Mouse (Mus musculus) cerebral cortex, adult 2 months (tissue): ENCODE measurements around the gene Krt82.

Source experiments
- WGBS: fragments of 180-500 bp; shearing (Covaris S2); methylation state at CpG from one replicate; pipeline ENCODE4 v1.1.7; 2018; 5-methylcytosine and 5-hydroxymethylcytosine counted together

The Krt82 gene

DNA sequence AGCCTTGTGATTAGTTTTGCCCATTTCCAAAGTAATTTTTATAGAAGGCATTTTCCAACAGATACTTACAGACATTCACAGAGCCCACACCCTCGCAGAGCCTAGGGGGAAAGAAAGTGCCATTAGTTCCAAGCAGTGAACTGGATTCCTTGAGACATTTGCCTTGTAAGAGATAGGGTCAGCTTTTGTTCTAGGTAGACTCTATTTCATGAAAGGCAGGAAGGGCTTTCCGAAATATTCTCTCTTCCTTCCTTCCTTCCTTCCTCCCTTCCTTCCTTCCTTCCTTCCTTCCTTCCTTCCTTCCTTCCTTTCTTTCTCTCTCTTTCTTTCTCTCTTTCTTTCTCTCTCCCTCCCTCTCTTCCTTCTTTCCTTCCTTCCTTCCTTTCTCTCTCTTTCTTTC is 33.3 kb downstream of the Krt82 start, which contains the start of gene Gm49425:
Gene Gm49425, minus strand, starts transcription at position 101 of the 400 bp plus-strand sequence.
- WGBS: 76% methylated on average over 2 of the region's 2 CpGs

DNA sequence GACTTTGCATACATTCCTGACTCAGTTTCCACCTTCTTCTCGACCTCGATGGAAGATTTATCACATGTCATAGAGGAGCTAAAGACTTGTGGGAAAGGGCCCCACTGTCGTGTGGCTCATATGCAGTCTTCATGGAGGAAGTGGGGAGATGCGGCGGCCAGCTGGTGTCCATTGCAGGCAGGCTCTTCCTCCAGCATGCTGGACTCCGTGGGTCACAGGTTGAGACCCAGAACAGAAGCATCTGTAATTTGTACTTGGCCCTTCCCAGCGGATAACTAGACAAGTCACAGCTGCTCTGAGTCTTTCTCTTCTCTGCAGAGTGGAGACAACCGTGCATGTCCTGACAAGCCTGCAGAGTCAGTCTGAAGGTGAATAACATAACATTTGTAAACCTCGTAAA is 42.2 kb downstream of the Krt82 start:
- WGBS: 85% methylated on average over 9 of the region's 9 CpGs

DNA sequence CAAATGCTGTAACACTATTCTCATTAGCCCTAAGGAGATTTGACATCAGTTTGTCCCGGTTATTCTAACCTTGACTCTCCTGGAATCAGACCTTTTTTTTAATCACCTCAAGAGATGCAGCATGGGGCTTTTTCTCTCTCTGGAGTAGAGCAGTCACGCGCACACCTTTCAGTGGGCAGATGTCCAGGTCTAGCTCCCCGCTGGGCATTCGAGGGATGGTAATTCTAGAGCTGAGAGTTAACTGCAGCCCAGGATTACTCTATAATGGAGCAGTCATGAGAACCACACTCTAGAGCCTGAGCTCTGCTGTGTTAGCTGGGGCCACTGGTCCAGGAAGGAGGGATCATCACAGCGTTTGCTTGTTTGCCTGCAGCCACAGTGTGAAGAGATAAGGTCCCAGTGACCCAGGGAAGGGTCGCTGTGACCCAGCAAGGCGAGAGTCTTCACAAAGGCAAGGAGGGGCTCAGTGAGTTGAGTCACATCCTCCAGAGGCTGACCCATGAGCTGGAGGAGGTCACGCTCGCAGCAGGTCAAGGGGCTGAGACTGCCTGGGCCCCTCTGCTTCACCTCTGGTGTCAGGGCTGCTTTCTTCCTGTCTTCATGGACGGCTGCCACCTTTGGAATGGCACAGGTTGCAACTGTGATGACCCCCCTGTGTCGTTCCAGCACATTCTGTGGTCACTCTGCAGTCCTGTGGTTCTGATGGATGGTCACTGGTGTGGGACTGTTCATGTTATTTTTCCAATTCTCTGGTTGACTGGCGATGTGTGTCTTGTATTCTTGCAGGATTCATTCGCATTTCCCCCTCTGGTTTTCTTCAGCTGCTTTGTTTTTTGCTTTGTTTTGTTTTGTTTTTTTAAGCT is 43.3 kb downstream of the Krt82 start:
- WGBS: 72% methylated on average over 14 of the region's 14 CpGs

DNA sequence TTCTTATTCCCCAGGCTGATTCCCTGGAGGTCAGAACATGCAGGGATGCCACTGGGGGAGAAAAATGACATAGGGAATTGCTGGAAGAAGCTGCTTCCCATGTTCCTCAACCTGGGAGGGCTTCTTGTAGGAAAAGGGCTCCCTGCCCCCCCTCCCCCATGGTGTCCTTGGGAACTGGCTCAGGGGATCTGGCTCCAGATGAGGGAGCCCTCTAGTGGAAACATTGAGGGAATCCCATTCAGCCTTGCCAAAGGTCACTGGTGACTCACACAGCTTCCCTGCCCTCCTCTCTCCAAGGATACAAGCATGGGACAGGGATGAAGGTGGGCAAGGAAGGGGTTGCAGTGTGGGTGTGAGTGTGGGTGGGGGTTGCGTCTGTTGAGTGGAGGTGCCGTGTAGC is 53.3 kb downstream of the Krt82 start:
- 69% methylated on average over 2 of the region's 2 CpGs for WGBS

DNA sequence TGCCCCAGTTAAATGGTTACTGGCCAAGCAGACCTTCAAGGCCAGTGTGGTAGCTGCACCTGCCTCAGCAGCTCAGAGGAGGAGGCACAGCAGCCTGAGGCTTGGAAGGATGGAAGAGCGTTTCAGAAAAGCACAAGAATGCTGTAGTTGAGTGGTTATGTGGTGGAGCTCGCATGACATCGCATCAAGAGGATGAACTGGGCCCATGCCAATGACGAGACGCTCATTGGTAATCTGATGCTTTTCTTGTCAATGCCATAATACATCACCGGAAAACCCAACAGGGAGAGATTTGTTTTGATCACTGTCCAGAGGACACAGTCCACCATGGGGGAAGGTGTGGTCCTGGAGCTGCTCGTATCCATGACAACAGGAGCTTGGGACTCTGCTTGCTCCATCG is 55.2 kb downstream of the Krt82 start:
- 94% methylated on average over 8 of the region's 8 CpGs for WGBS

DNA sequence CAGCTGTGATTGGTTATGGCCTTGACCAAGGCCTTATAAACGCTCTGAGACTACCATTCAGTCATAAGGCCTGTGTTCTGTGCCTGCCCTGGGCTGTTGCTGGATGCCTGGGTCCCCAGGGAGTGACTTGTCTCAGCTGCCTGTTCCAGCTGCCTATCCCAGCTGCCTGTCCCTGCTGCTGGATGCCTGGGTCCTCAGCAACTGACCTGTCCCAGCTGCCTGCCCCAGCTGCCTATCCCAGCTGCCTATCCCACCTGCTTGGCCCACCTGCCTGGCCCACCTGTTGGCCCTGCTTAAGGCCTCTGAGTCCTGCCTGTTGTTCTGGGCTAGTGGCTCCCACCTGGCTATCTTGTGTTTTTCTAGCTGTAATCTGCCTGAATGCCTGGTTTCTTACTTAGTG is 56.3 kb downstream of the Krt82 start:
- WGBS: 62% methylated on average over 1 of the region's 1 CpGs

DNA sequence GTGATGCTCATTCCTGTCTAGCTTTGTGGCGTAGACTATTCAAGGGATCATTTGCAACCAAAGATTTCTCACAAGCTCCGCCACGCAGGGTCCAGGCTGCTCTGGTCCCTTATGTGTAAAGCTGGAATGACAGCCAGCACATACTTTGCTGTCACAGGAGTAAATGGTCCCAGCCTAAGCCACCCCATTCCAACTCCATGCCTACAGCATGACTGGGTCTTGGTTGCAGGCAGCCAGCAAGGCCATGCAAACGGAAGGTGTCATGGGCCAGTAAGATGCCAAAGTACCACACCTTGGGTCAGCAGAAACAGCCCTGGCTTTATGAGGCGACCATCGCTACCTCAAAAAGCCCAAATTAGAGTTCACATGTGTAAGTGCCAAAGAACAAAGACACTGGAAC is 56.8 kb downstream of the Krt82 start:
- WGBS: 97% methylated on average over 6 of the region's 6 CpGs

DNA sequence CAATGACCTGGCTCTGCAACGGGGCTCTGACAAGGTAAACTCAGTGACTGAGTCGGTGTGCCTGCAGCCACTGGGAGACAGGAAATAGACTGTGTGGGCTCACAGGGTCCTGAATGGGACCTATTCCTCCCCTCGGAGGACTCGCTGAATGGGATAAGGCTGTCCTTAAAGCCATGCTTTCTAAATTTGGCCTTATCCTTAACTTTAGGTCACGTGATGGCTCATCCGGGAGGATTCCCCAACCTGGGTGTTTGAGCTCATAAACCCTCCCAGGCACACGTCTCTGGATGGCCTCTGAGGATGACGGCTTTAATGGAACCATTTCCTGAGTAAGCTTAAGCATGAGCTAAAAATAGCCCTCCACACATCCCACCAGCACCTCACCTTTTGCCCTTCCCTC is 57.7 kb downstream of the Krt82 start:
- 71% methylated on average over 8 of the region's 8 CpGs for WGBS

DNA sequence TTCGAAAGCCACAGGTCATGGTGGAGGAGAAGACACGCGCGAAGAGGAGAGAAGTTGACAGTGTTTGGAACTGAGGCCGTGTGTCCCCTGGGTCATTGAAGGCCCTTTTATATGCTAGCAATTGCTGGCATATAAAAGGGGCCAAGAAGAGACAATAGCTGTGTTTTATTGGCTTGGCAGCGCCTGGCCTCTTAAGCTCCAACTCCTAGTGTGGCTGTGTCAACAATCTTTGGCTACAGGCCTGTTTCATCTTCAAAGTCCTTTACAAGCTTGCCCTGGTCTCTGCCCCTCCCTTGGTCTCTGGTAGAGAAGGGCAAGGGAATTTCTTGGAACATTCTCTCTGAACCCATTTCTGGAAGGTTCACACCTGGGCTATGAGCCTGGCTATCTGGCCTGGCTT is 59.0 kb downstream of the Krt82 start, which contains the start of gene Krt83:
Gene Krt83, minus strand, starts transcription at position 82 of the 400 bp plus-strand sequence.
- 52% methylated on average over 6 of the region's 6 CpGs for WGBS
